Mouse (Mus musculus): ENCODE measurements around the gene Atp2b1.

The Atp2b1 gene

DNA sequence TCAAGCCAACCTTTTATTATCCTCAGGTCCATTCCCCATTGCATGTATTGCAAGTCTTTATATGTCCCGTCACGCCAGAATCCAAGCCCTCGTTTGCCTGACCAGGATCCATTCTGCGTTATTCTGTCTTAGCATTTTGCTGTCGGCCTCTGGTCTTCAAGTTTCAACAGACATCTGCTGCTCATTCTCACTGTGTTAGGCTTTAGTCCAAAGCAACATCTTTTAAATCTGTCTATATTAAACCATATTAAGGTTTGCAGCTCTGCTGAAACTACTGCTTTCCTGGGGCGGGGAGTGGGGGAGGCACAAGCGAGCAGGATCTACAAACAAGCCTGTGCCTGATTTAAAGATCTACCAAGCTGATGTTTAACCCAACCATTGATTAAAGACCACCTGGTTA lies 115.6 kb downstream of the Atp2b1 start:
- DNase-seq (ENCODE audit: low spot score in 2 of 2) = no peak

DNA sequence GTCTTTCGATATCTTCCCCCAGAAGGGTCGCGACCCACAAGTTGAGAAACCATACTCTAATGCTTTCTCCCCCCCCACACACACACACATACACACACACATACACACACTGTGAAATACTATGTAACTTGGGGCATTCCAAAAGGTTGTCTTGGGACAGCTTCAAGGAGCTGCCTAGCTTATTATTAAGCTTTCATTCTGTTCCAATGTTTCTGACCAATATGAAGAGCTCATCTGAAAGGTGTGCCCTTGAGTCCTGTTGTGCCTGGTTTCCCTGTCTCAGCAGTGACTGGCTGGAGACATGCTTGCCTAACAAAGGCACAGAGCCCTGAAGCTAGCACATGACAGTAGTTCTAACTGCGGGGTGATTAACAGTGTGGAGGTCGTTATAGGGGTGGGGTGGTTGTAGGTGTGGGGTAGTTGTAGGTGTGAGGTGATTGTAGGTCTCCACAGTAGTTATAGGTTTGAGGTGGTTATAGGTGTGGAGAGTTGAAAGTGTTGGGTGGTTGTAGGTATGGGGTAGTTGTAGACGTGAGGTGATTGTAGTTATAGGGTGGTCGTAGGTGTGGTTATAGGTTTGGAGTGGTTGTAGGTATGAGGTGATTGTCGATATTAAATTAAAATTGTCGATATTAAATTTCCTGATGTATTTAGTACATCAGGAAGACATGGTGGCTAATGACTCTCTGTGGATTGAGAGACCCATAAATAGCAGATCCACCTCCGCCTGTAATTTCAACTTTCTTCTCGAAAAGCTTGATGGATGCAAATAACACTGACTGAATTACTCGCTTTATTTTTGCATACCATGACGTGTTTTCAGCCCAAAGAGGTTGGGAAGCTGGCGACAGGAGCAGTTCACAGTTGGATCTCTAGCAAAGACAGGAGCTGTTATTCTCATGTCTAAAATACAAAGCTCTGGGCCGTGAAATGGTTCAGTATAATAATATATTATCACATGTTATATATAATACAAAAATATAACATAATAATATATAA lies 119.9 kb downstream of the Atp2b1 start:
- DNase-seq (ENCODE audit: low spot score in 2 of 2) = no peak

DNA sequence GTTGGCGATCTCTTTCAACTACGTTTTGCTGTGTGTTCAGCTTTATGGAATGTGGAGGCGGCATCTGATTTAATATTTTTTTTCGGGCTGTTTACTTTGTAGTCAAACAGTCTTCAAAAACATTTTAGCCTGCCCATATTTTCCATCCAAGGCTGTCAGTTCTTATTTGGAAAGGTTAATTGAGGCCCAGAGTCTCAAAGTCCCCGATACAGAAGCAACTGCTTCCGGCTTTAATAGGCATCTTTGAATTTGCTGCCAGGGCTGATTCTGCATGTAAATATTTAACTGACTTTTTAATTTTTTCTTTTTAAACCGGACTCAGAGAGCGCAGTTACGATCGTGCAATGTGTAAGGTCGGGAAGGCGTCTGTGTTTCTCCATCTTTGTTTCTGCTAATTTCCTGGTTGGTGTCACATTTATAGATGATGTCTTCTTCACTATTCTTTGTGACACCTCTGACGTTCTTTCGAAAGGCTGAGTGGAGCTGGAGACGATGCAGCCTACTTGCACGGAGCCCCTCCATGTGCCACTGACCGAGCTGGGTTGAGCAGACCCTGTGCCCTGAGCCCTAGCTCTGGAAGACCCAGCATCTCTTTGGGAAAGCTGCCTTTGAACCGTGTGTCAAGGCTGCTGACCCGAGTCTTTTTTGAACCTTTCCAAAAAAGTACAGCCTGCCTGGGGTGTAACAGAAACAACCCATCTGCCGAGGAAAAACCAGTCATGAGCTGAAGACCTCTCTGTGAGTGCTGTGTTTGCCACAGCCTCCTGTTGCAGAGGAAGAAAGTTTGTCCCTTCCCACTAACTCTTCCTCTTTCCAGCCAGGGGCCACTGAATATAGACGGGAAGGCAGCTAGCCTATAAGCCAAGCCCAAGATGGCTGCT lies 123.2 kb downstream of the Atp2b1 start:
- DNase-seq (ENCODE audit: low spot score in 2 of 2) = no peak

DNA sequence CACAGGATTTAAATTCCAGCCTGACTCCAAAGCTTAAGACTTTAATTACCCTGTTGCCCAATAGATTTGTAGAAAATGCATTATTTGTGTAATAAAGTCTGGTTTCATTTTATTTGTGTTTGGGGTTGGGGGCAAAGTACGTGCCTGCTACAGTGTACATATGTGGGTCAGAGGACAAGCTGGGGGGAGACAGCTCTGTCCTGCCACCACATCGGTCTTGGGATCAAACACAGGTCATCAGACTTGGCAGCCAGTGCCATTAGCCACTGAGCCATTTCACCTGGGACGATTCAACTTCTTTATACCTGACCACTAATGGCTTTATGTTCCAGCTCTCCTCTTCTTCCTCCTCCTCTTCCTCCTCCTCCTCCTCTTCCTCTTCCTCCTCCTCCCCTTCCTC lies 124.7 kb downstream of the Atp2b1 start:
- DNase-seq (ENCODE audit: low spot score in 2 of 2) = no peak

DNA sequence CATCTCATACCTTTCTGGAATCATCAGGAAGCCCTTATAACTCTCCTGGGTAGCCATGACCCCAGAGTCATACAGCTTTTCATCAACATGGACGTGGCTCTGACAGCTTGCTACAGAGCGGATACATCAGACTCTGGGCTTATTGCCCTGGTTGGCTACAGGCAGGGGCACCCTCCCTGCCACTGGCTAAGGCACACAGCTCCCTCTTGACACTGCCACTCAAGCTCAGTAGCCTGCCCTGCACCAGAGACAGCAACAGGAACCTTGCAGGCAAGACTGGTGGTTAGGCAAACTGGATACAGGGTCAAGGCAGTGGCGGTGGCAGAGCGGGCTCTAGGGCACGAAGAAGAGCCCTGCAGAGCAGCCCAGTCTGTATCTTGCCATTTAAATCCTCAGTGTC lies 126.0 kb downstream of the Atp2b1 start:
- no peak for DNase-seq (ENCODE audit: low spot score in 2 of 2)

DNA sequence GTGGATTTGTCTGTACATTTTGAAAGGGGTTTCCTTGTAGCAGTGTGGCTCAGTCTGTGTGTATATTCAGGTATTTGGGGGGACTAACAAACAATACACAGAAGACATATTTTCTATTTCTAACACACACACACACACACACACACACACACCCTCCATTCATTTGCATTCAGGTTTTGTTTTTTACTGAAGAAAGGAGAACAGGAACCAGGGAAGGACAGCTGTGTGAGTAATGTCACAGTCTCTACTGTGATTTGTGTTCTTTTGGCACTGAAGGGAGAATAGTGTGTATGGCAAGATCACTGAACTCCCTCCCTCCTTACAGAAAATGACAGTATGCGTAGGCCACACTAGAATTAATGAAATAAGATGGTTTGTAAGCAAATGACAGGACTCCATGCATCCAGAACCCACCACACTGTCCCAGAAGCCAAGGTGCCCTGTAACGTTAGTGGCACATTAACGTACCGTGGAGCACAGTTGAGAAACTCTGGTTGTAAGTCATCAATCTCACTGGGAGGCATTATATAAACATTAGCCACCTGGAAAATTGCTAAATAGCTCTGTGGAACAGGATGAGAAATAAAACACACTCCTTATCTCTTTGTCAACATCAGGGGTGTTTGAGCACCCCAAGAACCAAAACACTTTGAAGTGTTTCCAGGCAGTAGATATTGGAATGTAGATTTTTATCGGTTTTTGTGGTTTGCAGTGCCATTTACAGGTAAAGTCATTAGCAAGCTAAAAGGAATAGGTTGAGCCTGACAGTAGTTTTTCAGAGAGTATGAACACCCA lies 132.7 kb downstream of the Atp2b1 start:
- DNase-seq (ENCODE audit: low spot score in 2 of 2) = no peak

DNA sequence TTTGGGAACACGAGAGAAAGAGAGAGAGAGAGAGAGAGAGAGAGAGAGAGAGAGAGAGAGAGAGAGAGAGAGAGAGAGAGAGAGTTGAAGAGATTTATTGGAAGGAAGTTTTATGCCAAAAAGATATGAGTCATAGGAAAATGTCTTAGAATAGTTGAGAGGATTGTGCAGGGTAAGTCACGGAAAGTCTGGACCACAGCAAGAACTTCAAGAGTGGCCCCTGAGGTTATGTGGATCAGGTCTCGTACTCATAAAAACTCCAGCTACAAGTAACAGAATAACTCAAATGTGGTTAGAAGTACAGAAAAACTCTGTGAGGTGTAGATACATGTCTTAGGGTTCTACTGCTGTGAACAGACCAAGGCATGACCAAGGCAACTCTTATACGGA lies 133.3 kb downstream of the Atp2b1 start:
- no peak for DNase-seq (ENCODE audit: low spot score in 2 of 2)

DNA sequence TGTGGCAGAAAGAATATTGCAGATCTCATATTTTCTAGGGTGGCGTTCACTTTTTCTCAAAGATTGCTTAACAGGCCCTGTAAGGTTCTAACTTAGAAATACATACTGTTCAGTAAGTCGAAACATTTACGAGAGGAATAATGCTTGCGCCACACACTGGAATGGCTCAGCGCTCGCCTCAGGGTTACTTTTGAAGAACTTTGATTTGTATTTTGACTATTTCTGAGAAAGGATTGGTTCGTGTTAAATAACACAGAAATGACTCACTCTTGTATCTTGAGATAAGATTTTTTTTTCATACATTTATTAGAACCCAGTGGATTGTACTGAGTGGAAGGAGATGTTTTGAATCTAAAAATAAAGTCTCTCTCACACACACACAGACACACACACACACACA lies 135.9 kb downstream of the Atp2b1 start:
- DNase-seq (ENCODE audit: low spot score in 2 of 2) = no peak

DNA sequence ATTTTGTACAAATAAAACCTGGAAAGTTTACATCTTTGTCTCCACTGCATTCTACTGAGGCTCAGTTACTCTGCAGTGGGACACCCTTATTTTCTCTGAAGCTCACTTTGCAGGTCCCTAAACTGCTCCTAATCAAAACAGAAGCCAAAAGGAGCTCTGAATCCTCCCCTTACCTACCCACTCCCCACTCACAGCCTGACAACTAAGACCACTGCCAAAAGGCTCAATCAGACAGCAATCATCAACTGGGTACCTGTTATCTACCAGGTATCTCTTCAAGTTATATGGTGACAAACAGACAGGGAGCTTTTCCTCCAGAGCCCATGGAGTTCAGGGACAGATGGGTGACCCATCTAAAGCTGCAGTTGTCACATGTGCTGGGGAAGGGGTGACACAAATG lies 138.9 kb downstream of the Atp2b1 start:
- no peak for DNase-seq (ENCODE audit: low spot score in 2 of 2)

DNA sequence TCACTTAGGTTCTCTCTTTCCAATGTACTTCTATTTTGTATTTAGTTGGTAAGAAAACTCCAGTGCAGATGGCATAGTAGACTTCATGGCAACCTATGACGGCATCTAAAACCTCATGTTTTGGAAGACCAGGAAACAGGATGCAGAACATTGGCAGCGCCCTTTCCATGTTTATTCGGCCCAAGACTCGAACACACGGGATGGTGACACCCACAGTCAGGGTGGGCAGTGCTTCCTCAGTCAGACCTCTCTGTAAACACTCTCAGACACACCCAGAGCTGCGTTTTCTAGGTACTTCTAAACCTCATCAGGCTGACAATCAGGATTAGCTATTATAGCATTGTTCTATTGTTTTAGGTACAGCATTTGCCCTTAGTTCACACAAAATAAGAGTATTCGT lies 146.4 kb downstream of the Atp2b1 start:
- no peak for DNase-seq (ENCODE audit: low spot score in 2 of 2)

DNA sequence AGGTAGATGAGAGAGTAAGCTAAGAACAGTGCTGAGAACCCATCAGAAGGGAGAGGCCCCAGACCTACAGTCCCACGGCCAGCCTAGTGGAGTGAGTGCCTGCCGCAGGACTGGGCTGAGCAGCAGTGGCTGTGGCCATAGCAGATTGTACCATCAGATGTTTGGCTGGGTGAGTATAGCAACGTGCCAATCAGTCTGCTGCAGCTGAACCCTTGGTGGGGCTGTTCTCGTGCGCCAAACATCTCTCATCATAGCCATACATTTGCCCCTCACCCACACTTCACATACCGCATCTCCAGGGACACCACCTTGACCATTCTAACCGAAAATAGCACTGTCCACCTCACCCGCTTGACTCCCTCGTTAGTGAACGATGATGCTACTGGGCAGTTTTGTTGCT lies 147.2 kb downstream of the Atp2b1 start:
- DNase-seq (ENCODE audit: low spot score in 2 of 2) = no peak

DNA sequence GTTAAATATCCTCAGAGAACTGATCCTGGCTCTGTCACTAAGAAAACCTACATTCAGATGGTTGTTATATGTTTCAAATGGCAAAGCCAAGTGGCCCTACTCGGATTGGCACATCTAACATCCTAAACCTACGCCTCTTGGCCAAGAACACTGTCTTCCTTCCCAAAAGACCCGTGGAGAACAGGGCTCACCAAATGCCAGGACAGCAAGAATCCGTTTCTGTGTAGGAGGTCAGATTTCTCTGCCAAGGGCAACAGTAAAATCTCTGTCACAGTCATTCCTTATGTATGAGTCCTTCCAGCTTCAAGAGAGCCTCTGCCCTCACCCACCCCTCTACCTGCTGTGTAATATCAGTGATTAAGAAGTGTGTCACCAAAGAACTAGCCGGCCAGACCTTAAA lies 148.3 kb downstream of the Atp2b1 start:
- DNase-seq (ENCODE audit: low spot score in 2 of 2) = no peak

Measured in urinary bladder, adult 18-20 months (tissue).